ENCODE assay signal across 10 mouse cellular contexts in genomic region chr13:97892089-97892884, GRCm38 (mm10).
DNase-seq lines count a peak whose midpoint lies in the region; ATAC-seq and TF ChIP-seq lines count a peak whose summit lies in the region.
"Had no signal": no experiment of that assay in that cellular context is flagged by ENCODE, and none has a peak within 500 bp of the region (broad histone marks: within the 10 kb centered on the region; RNA-seq: fewer than 3 reads in every experiment).

No protein-coding gene starts in this region.

- H3K4me3 ChIP-seq in layer of hippocampus, adult 2 months = peak overlapping the region; percentile 12; the same call in 1 of the 2 replicates
- peak overlapping the region; percentile 14; the same call in 1 of the 2 replicates for H3K4me3 ChIP-seq in forebrain, embryonic 10.5 days
- no peak overlapping the region for H3K4me3 ChIP-seq in neural tube, embryonic 14.5 days (ENCODE audit: low read depth, low read length)
- H3K4me3 ChIP-seq in thymus, adult 2 months (ENCODE audit: control insufficient read depth, insufficient read depth, low read length) = no peak overlapping the region
- H3K4me3 ChIP-seq: liver, embryonic 13.5 days had no signal

- intact Hi-C loops in heart, postnatal 10 days (cut with DNase I) = no loop called here

- H3K9me3 ChIP-seq in forebrain, embryonic 10.5 days = no peaks in the 10 kb centered on the region
- no peaks in the 10 kb centered on the region for H3K9me3 ChIP-seq in neural tube, embryonic 14.5 days (ENCODE audit: control insufficient read depth, low read length)
- H3K9me3 ChIP-seq: liver, embryonic 13.5 days had no signal

- peak; percentile 38 to 82 for DNase-seq in layer of hippocampus, adult 2 months (ENCODE audit: low spot score in 2 of 2)
- DNase-seq in layer of hippocampus, postnatal 10 days (ENCODE audit: low spot score in 2 of 2) = no peak
- peak; percentile 50 for DNase-seq in forebrain, embryonic 10.5 days (ENCODE audit: extremely low spot score, low spot score)
- DNase-seq in layer of hippocampus, adult 8-10 months (ENCODE audit: low spot score in 2 of 2) = peak; percentile 37 to 52
- no peak for DNase-seq in thymus, postnatal 14 days
- DNase-seq in heart, postnatal 10 days = no peak
- no peak for DNase-seq in thymus, adult 2 months
- DNase-seq: heart, postnatal 4 days; liver, embryonic 13.5 days had no signal

- ATAC-seq in neural tube, embryonic 14.5 days (ENCODE audit: low read depth) = peak; percentile 89

- WGBS in forebrain, embryonic 10.5 days = 44% methylated on average over 15 of the region's 15 CpGs
- 29% methylated on average over 15 of the region's 15 CpGs for WGBS in neural tube, embryonic 14.5 days
- 96% methylated on average over 15 of the region's 15 CpGs for WGBS in thymus, adult 2 months

- TF ChIP-seq POLR2A in thymus, adult 2 months (IDR thresholded peaks at IDR 0.05; ENCODE audit: control insufficient read depth, extremely low read depth, insufficient read depth, low read length, poor library complexity) = no peak

- H3K4me2 ChIP-seq in neural tube, embryonic 14.5 days (ENCODE audit: low read depth, low read length) = peak overlapping the region; percentile 8; the same call in 1 of the 2 replicates
- H3K4me2 ChIP-seq: liver, embryonic 13.5 days had no signal

- peaks cover 15% of the 10 kb centered on the region for H3K27me3 ChIP-seq in forebrain, embryonic 10.5 days (ENCODE audit: poor library complexity, severe bottlenecking)
- H3K27me3 ChIP-seq in neural tube, embryonic 14.5 days (ENCODE audit: control insufficient read depth, insufficient read depth, low read length) = no peaks in the 10 kb centered on the region
- H3K27me3 ChIP-seq in thymus, adult 2 months (ENCODE audit: control insufficient read depth, insufficient read depth, low read length) = no peaks in the 10 kb centered on the region
- H3K27me3 ChIP-seq: liver, embryonic 13.5 days had no signal

- TF ChIP-seq CTCF in layer of hippocampus, adult 2 months (conservative IDR thresholded peaks at IDR 0.05) = no peak
- TF ChIP-seq CTCF in thymus, adult 2 months (IDR thresholded peaks at IDR 0.05; ENCODE audit: borderline replicate concordance, control insufficient read depth, extremely low read depth, insufficient read depth, low read length, poor library complexity) = no peak

- H3K9ac ChIP-seq in neural tube, embryonic 14.5 days (replicated peaks; ENCODE audit: low read depth, low read length) = no peak overlapping the region
- H3K9ac ChIP-seq: liver, embryonic 13.5 days had no signal

- H3K27ac ChIP-seq in layer of hippocampus, adult 2 months = peak overlapping the region; percentile 83
- H3K27ac ChIP-seq in forebrain, embryonic 10.5 days = peak overlapping the region; percentile 80
- H3K27ac ChIP-seq in neural tube, embryonic 14.5 days (ENCODE audit: low read depth, low read length) = peak overlapping the region; percentile 87
- H3K27ac ChIP-seq in thymus, adult 2 months (ENCODE audit: control insufficient read depth, insufficient read depth, low read length) = no peak overlapping the region
- H3K27ac ChIP-seq: liver, embryonic 13.5 days had no signal

- H3K36me3 ChIP-seq in forebrain, embryonic 10.5 days (replicated peaks) = no peaks in the 10 kb centered on the region
- no peaks in the 10 kb centered on the region for H3K36me3 ChIP-seq in neural tube, embryonic 14.5 days (ENCODE audit: control insufficient read depth, insufficient read depth, low read length)
- H3K36me3 ChIP-seq in thymus, adult 2 months (ENCODE audit: control insufficient read depth, insufficient read depth, low read length) = no peaks in the 10 kb centered on the region
- H3K36me3 ChIP-seq: liver, embryonic 13.5 days had no signal

- peaks cover 46% of the 10 kb centered on the region for H3K4me1 ChIP-seq in forebrain, embryonic 10.5 days
- H3K4me1 ChIP-seq in neural tube, embryonic 14.5 days (ENCODE audit: control insufficient read depth, insufficient read depth, low read length) = peaks cover 23% of the 10 kb centered on the region
- H3K4me1 ChIP-seq in thymus, adult 2 months (replicated peaks; ENCODE audit: control insufficient read depth, insufficient read depth, low read length) = no peaks in the 10 kb centered on the region
- H3K4me1 ChIP-seq: liver, embryonic 13.5 days had no signal

Comparison
In these comparisons a context has a peak if more than half of its experiments do, and no peak if none do; other contexts are left out.
1. DNase-seq: peak in layer of hippocampus, adult 2 months (2 of 2), forebrain, embryonic 10.5 days (single experiment) and layer of hippocampus, adult 8-10 months (2 of 2); none in layer of hippocampus, postnatal 10 days (0 of 2), thymus, postnatal 14 days (single experiment), heart, postnatal 10 days (0 of 2) and thymus, adult 2 months (single experiment).
2. H3K4me3 ChIP-seq: peak in layer of hippocampus, adult 2 months (single experiment) and forebrain, embryonic 10.5 days (single experiment); none in neural tube, embryonic 14.5 days (single experiment) and thymus, adult 2 months (single experiment).